Mouse (Mus musculus): ENCODE data around the gene Zmym5.
"Not testable (repeated sequence)": the region's sequence is repeated elsewhere in the genome, so short reads cannot be mapped to it uniquely, and the experiment has no call there.

Zmym5 gene

GRCm38 (mm10) chr14:56776571-56777238 is 34.8 kb downstream of the Zmym5 start:
- peak; percentile 12 for DNase-seq

GRCm38 (mm10) chr14:56775416-56775815 is 36.1 kb downstream of the Zmym5 start:
- DNase-seq: no peak

DNA sequence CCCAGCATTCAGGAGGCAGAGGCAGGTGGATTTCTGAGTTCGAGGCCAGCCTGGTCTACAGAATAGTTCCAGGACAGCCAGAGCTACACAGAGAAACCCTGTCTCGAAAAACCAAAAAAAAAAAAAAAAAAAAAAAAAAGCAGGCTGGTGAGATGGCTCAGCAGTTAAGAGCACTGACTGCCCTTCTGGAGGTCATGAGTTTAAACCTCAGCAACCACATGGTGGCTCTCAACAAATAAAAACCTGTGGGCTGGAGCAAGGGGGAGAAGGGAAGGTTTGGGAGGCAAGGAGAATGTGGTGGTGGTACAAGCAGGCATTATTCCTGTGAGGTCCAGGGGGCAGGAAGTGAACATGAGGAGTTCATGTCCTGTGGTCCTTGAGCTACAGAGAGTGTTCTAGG is 45.1 kb downstream of the Zmym5 start:
- DNase-seq: not testable (repeated sequence)

DNA sequence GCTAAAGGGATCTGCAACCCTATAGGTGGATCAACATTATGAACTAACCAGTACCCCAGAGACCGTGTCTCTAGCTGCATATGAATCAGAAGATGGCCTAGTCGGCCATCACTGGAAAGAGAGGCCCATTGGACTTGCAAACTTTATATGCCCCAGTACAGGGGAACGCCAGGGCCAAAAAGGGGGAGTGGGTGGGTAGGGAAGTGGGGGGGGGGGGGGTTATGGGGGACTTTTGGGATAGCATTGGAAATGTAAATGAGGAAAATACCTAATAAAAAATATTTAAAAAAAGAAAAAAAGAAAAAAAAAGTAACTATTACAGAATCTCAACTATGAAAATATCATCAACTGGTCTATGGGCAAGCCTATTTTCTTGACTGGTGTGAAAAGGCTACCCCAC is 46.4 kb downstream of the Zmym5 start:
- not testable (repeated sequence) for DNase-seq

GRCm38 (mm10) chr14:56751282-56751681 is 60.2 kb downstream of the Zmym5 start:
- DNase-seq: no peak

All from retina, postnatal 1 day (tissue).